Mouse (Mus musculus) cortical plate, adult 2 months (tissue): ENCODE measurements around the gene Hectd2.

ENCODE experiments used
- CTCF ChIP-seq: fragments of 200-500 bp; IDR thresholded peaks from 2 replicates; pipeline ENCODE4 v1.5.1; 2011; ENCODE audit warnings: mild to moderate bottlenecking, control low read depth, low read length; ENCODE audit not compliant: insufficient read depth; ENCODE audit errors: extremely low read depth
- POLR2A ChIP-seq: fragments of 200-500 bp; IDR thresholded peaks from 2 replicates; pipeline ENCODE4 v1.6.1; 2011; ENCODE audit warnings: mild to moderate bottlenecking, low read length, control low read depth; ENCODE audit not compliant: insufficient read depth; ENCODE audit errors: extremely low read depth

- no peak for TF ChIP-seq POLR2A
- no peak for TF ChIP-seq CTCF
These were observed 108.3 kb downstream of the Hectd2 start for GRCm38 (mm10) chr19:36662734-36663133.
